12 mouse cellular contexts compared by ENCODE assay signal in genomic region chr11:113232049-113232448, GRCm38 (mm10).
DNase-seq lines count a peak whose midpoint lies in the region; ATAC-seq and TF ChIP-seq lines count a peak whose summit lies in the region.
"Had no signal": no experiment of that assay in that cellular context is flagged by ENCODE, and none has a peak within 500 bp of the region (broad histone marks: within the 10 kb centered on the region; RNA-seq: fewer than 3 reads in every experiment).

No protein-coding gene starts in this region.

- no peak overlapping the region for H3K27ac ChIP-seq in midbrain, embryonic 11.5 days (ENCODE audit: low read depth, low read length)
- no peak overlapping the region for H3K27ac ChIP-seq in midbrain, postnatal 0 days (ENCODE audit: low read depth, low read length)
- H3K27ac ChIP-seq in embryonic facial prominence, embryonic 12.5 days, result no peak overlapping the region
- H3K27ac ChIP-seq in hindbrain, embryonic 13.5 days, result no peak overlapping the region; the same call in 1 of the 2 replicates
- H3K27ac ChIP-seq in neural tube, embryonic 13.5 days (replicated peaks), result no peak overlapping the region

- peaks cover 11% of the 10 kb centered on the region; the same call in 1 of the 2 replicates for H3K27me3 ChIP-seq in midbrain, embryonic 11.5 days (ENCODE audit: control insufficient read depth, insufficient read depth, low read length)
- no peaks in the 10 kb centered on the region for H3K27me3 ChIP-seq in midbrain, postnatal 0 days (ENCODE audit: insufficient read depth, low read length)
- H3K27me3 ChIP-seq in embryonic facial prominence, embryonic 12.5 days, result no peaks in the 10 kb centered on the region
- no peaks in the 10 kb centered on the region for H3K27me3 ChIP-seq in hindbrain, embryonic 13.5 days
- H3K27me3 ChIP-seq in neural tube, embryonic 13.5 days, result no peaks in the 10 kb centered on the region

- no peak overlapping the region for H3K4me2 ChIP-seq in midbrain, embryonic 11.5 days
- H3K4me2 ChIP-seq in midbrain, postnatal 0 days (ENCODE audit: low read depth, low read length, poor library complexity, severe bottlenecking), result no peak overlapping the region
- H3K4me2 ChIP-seq in embryonic facial prominence, embryonic 12.5 days (replicated peaks), result no peak overlapping the region
- H3K4me2 ChIP-seq in hindbrain, embryonic 13.5 days, result no peak overlapping the region
- H3K4me2 ChIP-seq in neural tube, embryonic 13.5 days, result no peak overlapping the region

- no peaks in the 10 kb centered on the region for H3K36me3 ChIP-seq in midbrain, embryonic 11.5 days (ENCODE audit: control insufficient read depth, insufficient read depth, low read length)
- H3K36me3 ChIP-seq in midbrain, postnatal 0 days (ENCODE audit: insufficient read depth, low read length), result no peaks in the 10 kb centered on the region
- no peaks in the 10 kb centered on the region for H3K36me3 ChIP-seq in embryonic facial prominence, embryonic 12.5 days
- H3K36me3 ChIP-seq in hindbrain, embryonic 13.5 days, result no peaks in the 10 kb centered on the region
- H3K36me3 ChIP-seq in neural tube, embryonic 13.5 days, result no peaks in the 10 kb centered on the region

- H3K4me1 ChIP-seq in midbrain, embryonic 11.5 days (ENCODE audit: control insufficient read depth, insufficient read depth, low read length), result peaks cover 6% of the 10 kb centered on the region; the same call in 1 of the 2 replicates
- H3K4me1 ChIP-seq in midbrain, postnatal 0 days (ENCODE audit: insufficient read depth, low read length), result peaks cover 7% of the 10 kb centered on the region; the same call in 1 of the 2 replicates
- no peaks in the 10 kb centered on the region for H3K4me1 ChIP-seq in embryonic facial prominence, embryonic 12.5 days
- H3K4me1 ChIP-seq in hindbrain, embryonic 13.5 days (replicated peaks), result peaks cover 18% of the 10 kb centered on the region
- peaks cover 25% of the 10 kb centered on the region for H3K4me1 ChIP-seq in neural tube, embryonic 13.5 days (replicated peaks)

- 28% methylated on average over 6 of the region's 6 CpGs for WGBS in midbrain, embryonic 11.5 days
- WGBS in midbrain, postnatal 0 days, result 25% methylated on average over 6 of the region's 6 CpGs
- 7% methylated on average over 6 of the region's 6 CpGs for WGBS in embryonic facial prominence, embryonic 12.5 days
- 6% methylated on average over 6 of the region's 6 CpGs for WGBS in hindbrain, embryonic 13.5 days
- 11% methylated on average over 6 of the region's 6 CpGs for WGBS in neural tube, embryonic 13.5 days

- peak; percentile 84 for DNase-seq in midbrain, embryonic 11.5 days (ENCODE audit: low spot score, missing footprints)
- DNase-seq in midbrain, postnatal 0 days (ENCODE audit: low spot score), result no peak
- DNase-seq in MN1 (ENCODE audit: low spot score), result no peak
- DNase-seq in cerebellum, postnatal 25 days, result no peak
- DNase-seq in gastrocnemius, postnatal 14 days, result no peak
- DNase-seq: kidney, postnatal 25 days; right cerebral cortex, postnatal 4 days; thymus, adult 2 months had no signal

- no peak for ATAC-seq in midbrain, embryonic 11.5 days (ENCODE audit: low FRiP score)
- no peak for ATAC-seq in midbrain, postnatal 0 days (ENCODE audit: low FRiP score)
- peak; percentile 72 for ATAC-seq in embryonic facial prominence, embryonic 12.5 days (ENCODE audit: insufficient number of reproducible peaks, insufficient read depth, low FRiP score, low TSS enrichment)
- ATAC-seq in hindbrain, embryonic 13.5 days (ENCODE audit: low FRiP score), result no peak
- no peak for ATAC-seq in neural tube, embryonic 13.5 days (ENCODE audit: low read depth)
- ATAC-seq: activated CD4-positive, CD25-positive, alpha-beta regulatory T cell, adult 4 months had no signal

- no peak overlapping the region for H3K4me3 ChIP-seq in midbrain, embryonic 11.5 days (ENCODE audit: low read depth, low read length)
- no peak overlapping the region for H3K4me3 ChIP-seq in midbrain, postnatal 0 days (ENCODE audit: low read depth, low read length)
- H3K4me3 ChIP-seq in embryonic facial prominence, embryonic 12.5 days, result no peak overlapping the region
- H3K4me3 ChIP-seq in hindbrain, embryonic 13.5 days, result no peak overlapping the region
- no peak overlapping the region for H3K4me3 ChIP-seq in neural tube, embryonic 13.5 days

- no peak for TF ChIP-seq CTCF in midbrain, postnatal 0 days (IDR thresholded peaks at IDR 0.05)

- H3K9me3 ChIP-seq in midbrain, embryonic 11.5 days (ENCODE audit: control insufficient read depth, low read length), result no peaks in the 10 kb centered on the region
- H3K9me3 ChIP-seq in midbrain, postnatal 0 days (ENCODE audit: low read length), result no peaks in the 10 kb centered on the region
- no peaks in the 10 kb centered on the region for H3K9me3 ChIP-seq in embryonic facial prominence, embryonic 12.5 days
- H3K9me3 ChIP-seq in hindbrain, embryonic 13.5 days, result no peaks in the 10 kb centered on the region
- H3K9me3 ChIP-seq in neural tube, embryonic 13.5 days, result no peaks in the 10 kb centered on the region

- intact Hi-C loops in gastrocnemius, postnatal 14 days (cut with DNase I; ENCODE audit: low total_unique reads), result no loop called here

- H3K9ac ChIP-seq in midbrain, embryonic 11.5 days (ENCODE audit: low read length), result no peak overlapping the region
- no peak overlapping the region for H3K9ac ChIP-seq in midbrain, postnatal 0 days (replicated peaks; ENCODE audit: low read length, poor library complexity, severe bottlenecking)
- no peak overlapping the region for H3K9ac ChIP-seq in embryonic facial prominence, embryonic 12.5 days
- peak overlapping the region; percentile 26; the same call in 1 of the 2 replicates for H3K9ac ChIP-seq in hindbrain, embryonic 13.5 days
- peak overlapping the region; percentile 17; the same call in 1 of the 2 replicates for H3K9ac ChIP-seq in neural tube, embryonic 13.5 days

Comparison
In these comparisons a context has a peak if more than half of its experiments do, and no peak if none do; other contexts are left out.
1. H3K9ac ChIP-seq: peak in hindbrain, embryonic 13.5 days (single experiment) and neural tube, embryonic 13.5 days (single experiment); none in midbrain, embryonic 11.5 days (single experiment), midbrain, postnatal 0 days (single experiment) and embryonic facial prominence, embryonic 12.5 days (single experiment).